In the genomic region with DNA sequence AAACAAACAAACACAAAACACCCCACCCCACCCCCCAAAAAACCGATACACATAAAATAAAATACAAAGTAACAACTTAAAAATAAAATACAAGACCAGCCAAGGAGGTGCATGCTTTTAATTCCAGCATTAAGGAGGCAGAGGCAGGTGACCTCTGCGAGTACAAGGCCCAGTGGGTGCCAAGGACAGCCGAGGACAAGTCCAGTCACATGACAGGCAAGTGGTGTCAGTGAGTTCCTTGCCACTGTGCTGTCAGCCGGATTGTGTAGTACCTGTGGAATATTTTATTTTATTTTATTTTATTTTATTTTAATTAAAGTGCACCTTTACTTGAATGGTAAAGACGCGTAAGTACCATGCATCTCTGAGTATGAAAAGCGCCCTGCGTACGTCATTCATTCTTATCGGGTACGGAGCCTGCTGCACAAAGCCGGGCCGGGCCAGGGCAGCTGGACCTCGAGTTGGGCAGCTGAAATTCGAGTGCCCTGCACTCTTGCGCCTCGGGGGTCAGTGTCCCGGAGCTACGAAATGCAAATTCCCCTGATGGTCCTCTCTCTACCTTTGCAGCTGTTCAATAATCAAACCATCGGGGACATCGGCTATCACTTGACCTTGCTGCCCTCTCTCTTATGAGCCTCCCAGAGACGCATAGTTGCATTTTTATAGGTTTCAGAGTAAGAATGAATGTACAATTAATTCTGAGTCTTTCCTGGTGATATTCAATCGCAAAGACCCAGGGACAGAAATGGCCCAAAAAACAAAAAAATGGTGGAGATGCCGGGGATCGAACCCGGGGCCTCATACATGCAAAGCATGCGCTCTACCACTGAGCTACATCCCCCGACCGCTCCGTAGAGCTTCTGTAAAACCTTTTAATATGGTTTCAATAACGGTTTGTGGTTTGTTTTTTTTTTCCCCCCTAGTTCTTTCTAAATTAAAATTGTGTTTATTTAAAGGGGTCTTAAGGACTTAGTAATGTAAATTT, we compare ENCODE assay signal across 8 mouse cellular contexts. TPM values are rescaled to one million over a fixed set of nuclear protein-coding genes. Genes with fewer than 3 reads are reported as not detected.
A peak's percentile ranks its signal among the peaks of the same experiment; 100 is the strongest.
DNase-seq lines count a peak whose midpoint lies in the region; ATAC-seq and TF ChIP-seq lines count a peak whose summit lies in the region.

No protein-coding gene starts in this region.

- 16% methylated on average over 31 of the region's 31 CpGs for WGBS in limb, embryonic 14.5 days
- WGBS in stomach, embryonic 15.5 days: 15% methylated on average over 31 of the region's 31 CpGs

- no peak for TF ChIP-seq POLR2A in limb, embryonic 14.5 days (IDR thresholded peaks at IDR 0.05; ENCODE audit: borderline replicate concordance, extremely low read depth, insufficient read depth, insufficient read length)
- no peak for TF ChIP-seq POLR2A in myocyte (IDR thresholded peaks at IDR 0.05; ENCODE audit: insufficient read length, low read depth)

- H3K9ac ChIP-seq in limb, embryonic 14.5 days (ENCODE audit: low read depth, low read length, severe bottlenecking): no peak overlapping the region
- H3K9ac ChIP-seq in stomach, embryonic 15.5 days: no peak overlapping the region

- no peaks in the 10 kb centered on the region for H3K36me3 ChIP-seq in limb, embryonic 14.5 days (ENCODE audit: control insufficient read depth, insufficient read depth, low read length)
- H3K36me3 ChIP-seq in myocyte (ENCODE audit: control insufficient read depth, insufficient read depth): no peaks in the 10 kb centered on the region
- no peaks in the 10 kb centered on the region for H3K36me3 ChIP-seq in stomach, embryonic 15.5 days

- no peaks in the 10 kb centered on the region for H3K27me3 ChIP-seq in limb, embryonic 14.5 days (ENCODE audit: control insufficient read depth, insufficient read depth, low read length)
- H3K27me3 ChIP-seq in myocyte (ENCODE audit: control insufficient read depth, insufficient read depth, insufficient read length): no peaks in the 10 kb centered on the region
- no peaks in the 10 kb centered on the region for H3K27me3 ChIP-seq in stomach, embryonic 15.5 days (replicated peaks)

- peaks cover 12% of the 10 kb centered on the region for H3K4me1 ChIP-seq in limb, embryonic 14.5 days (ENCODE audit: control insufficient read depth, insufficient read depth, low read length)
- H3K4me1 ChIP-seq in stomach, embryonic 15.5 days: peaks cover 9% of the 10 kb centered on the region; the same call in 1 of the 2 replicates

- peak overlapping the region; percentile 58 for H3K4me3 ChIP-seq in limb, embryonic 14.5 days (replicated peaks; ENCODE audit: low read length)
- peak overlapping the region; percentile 49 for H3K4me3 ChIP-seq in myocyte
- peak overlapping the region; percentile 42 for H3K4me3 ChIP-seq in stomach, embryonic 15.5 days (replicated peaks)

- H3K4me2 ChIP-seq in limb, embryonic 14.5 days (replicated peaks; ENCODE audit: low read depth, low read length, severe bottlenecking): peak overlapping the region; percentile 51
- peak overlapping the region; percentile 92 for H3K4me2 ChIP-seq in myocyte (ENCODE audit: low read depth)
- H3K4me2 ChIP-seq in stomach, embryonic 15.5 days: peak overlapping the region; percentile 82

- no peak overlapping the region for H3ac ChIP-seq in myocyte (ENCODE audit: control insufficient read depth, insufficient read length)

- no peak overlapping the region for H3K27ac ChIP-seq in limb, embryonic 14.5 days (replicated peaks; ENCODE audit: low read depth, low read length)
- no peak overlapping the region for H3K27ac ChIP-seq in stomach, embryonic 15.5 days

- peak; percentile 96 for DNase-seq in heart, adult 11 months
- DNase-seq in heart, postnatal 25 days (ENCODE audit: low spot score): no peak
- peak; percentile 60 for DNase-seq in cerebellum, adult 9-11 months
- DNase-seq in gastrocnemius, postnatal 25 days: peak; percentile 53
- peak; percentile 79 for DNase-seq in kidney, adult 18-20 months
- DNase-seq in limb, embryonic 14.5 days (ENCODE audit: low spot score): peak; percentile 90

- 0 out of 2 replicates have a peak, but pooled peaks have one; percentile 25 for ATAC-seq in limb, embryonic 14.5 days (ENCODE audit: low FRiP score, low read depth)
- 0 out of 2 replicates have a peak, but pooled peaks have one; percentile 9 for ATAC-seq in stomach, embryonic 15.5 days (ENCODE audit: insufficient read depth, low FRiP score, low read depth)

- no peaks in the 10 kb centered on the region for H3K79me2 ChIP-seq in myocyte (ENCODE audit: control insufficient read depth, insufficient read depth)

- intact Hi-C loops in heart, postnatal 25 days (cut with DNase I): no loop called here

- no peaks in the 10 kb centered on the region for H3K9me3 ChIP-seq in limb, embryonic 14.5 days (ENCODE audit: control insufficient read depth, low read length)
- H3K9me3 ChIP-seq in stomach, embryonic 15.5 days: no peaks in the 10 kb centered on the region

TF ChIP-seq in myocyte, 11 proteins besides CTCF, POLR2A, EP300 and RAD21:
- TF ChIP-seq USF1 (IDR thresholded peaks at IDR 0.05; ENCODE audit: low read depth) (peak; percentile 20), TCF12 (IDR thresholded peaks at IDR 0.05; ENCODE audit: insufficient read depth, poor library complexity, severe bottlenecking) (no peak), CEBPB (IDR thresholded peaks at IDR 0.05; ENCODE audit: insufficient read depth, poor library complexity, severe bottlenecking) (no peak), TCF3 (IDR thresholded peaks at IDR 0.05; ENCODE audit: insufficient read length, low read depth) (no peak), MYOD1 (IDR thresholded peaks at IDR 0.05; ENCODE audit: control insufficient read depth in 1 of 3, insufficient read length in 2 of 3, low read depth in 2 of 3) (no peak), SRF (IDR thresholded peaks at IDR 0.05; ENCODE audit: control insufficient read depth, insufficient read length, low read depth) (no peak), POLR2AphosphoS2 (IDR thresholded peaks at IDR 0.05; ENCODE audit: insufficient read length, low read depth) (no peak), REST (IDR thresholded peaks at IDR 0.05; ENCODE audit: insufficient read depth, insufficient read length) (no peak)

RNA-seq across cellular contexts. Expression of a gene that starts 13.8 kb away (rescaled TPM):
- total RNA-seq in heart, postnatal 25 days (2021): 1,000 to 10,000 TPM in 1 of 2 experiments, 100 to 1,000 TPM in 1; 907 to 1,197 TPM
- 1,000 to 10,000 TPM in 1 of 2 experiments, 100 to 1,000 TPM in 1; 606 to 1,413 TPM for total RNA-seq in gastrocnemius, postnatal 25 days (2021)
- polyA plus RNA-seq in limb, embryonic 14.5 days (2012; rRNA removed): 643 and 660 TPM in 2 replicates
- 949 and 1,033 TPM in 2 replicates for polyA plus RNA-seq in limb, embryonic 14.5 days (2014; fragmentation: Nextera tagmentation; extraction: Ambion mirVana)
- 878 TPM for polyA plus RNA-seq in myocyte (2012; fragmentation: generic; extraction: Trizol)
- polyA plus RNA-seq in stomach, embryonic 15.5 days (2015; fragmentation: Nextera tagmentation; extraction: Ambion mirVana): 893 and 1,069 TPM in 2 replicates

RNA-seq across cellular contexts. Expression of a gene that starts 14.7 kb away (rescaled TPM):
- under 1 TPM in 1 of 2 experiments, not detected in 1; 0.22 TPM for total RNA-seq in heart, postnatal 25 days (2021)
- total RNA-seq in gastrocnemius, postnatal 25 days (2021): not detected
- 0.08 and 0.26 TPM in 2 replicates for polyA plus RNA-seq in limb, embryonic 14.5 days (2012; rRNA removed)
- 0.17 and 0.45 TPM in 2 replicates for polyA plus RNA-seq in limb, embryonic 14.5 days (2014; fragmentation: Nextera tagmentation; extraction: Ambion mirVana)
- polyA plus RNA-seq in myocyte (2012; fragmentation: generic; extraction: Trizol): 1.9 TPM
- 0.21 and 0.67 TPM in 2 replicates for polyA plus RNA-seq in stomach, embryonic 15.5 days (2015; fragmentation: Nextera tagmentation; extraction: Ambion mirVana)

RNA-seq across cellular contexts. Expression of a gene that starts 30.1 kb away (rescaled TPM):
- 10 to 100 TPM; 10.2 to 10.6 TPM for total RNA-seq in heart, postnatal 25 days (2021)
- 1 to 10 TPM; 3.6 to 3.8 TPM for total RNA-seq in gastrocnemius, postnatal 25 days (2021)
- 21.9 and 25.5 TPM in 2 replicates for polyA plus RNA-seq in limb, embryonic 14.5 days (2012; rRNA removed)
- polyA plus RNA-seq in limb, embryonic 14.5 days (2014; fragmentation: Nextera tagmentation; extraction: Ambion mirVana): 5.4 and 8.9 TPM in 2 replicates
- polyA plus RNA-seq in myocyte (2012; fragmentation: generic; extraction: Trizol): 17.2 TPM
- polyA plus RNA-seq in stomach, embryonic 15.5 days (2015; fragmentation: Nextera tagmentation; extraction: Ambion mirVana): 10.8 and 11.5 TPM in 2 replicates

RNA-seq across cellular contexts. Expression of a gene that starts 37.6 kb away (rescaled TPM):
- total RNA-seq in heart, postnatal 25 days (2021): 10 to 100 TPM; 49.0 to 57.6 TPM
- total RNA-seq in gastrocnemius, postnatal 25 days (2021): 1 to 10 TPM; 3.5 to 4.7 TPM
- polyA plus RNA-seq in limb, embryonic 14.5 days (2012; rRNA removed): 15.0 and 19.7 TPM in 2 replicates
- polyA plus RNA-seq in limb, embryonic 14.5 days (2014; fragmentation: Nextera tagmentation; extraction: Ambion mirVana): 30.0 and 34.5 TPM in 2 replicates
- 24.8 TPM for polyA plus RNA-seq in myocyte (2012; fragmentation: generic; extraction: Trizol)
- 45.5 and 46.6 TPM in 2 replicates for polyA plus RNA-seq in stomach, embryonic 15.5 days (2015; fragmentation: Nextera tagmentation; extraction: Ambion mirVana)
